Mouse (Mus musculus): Measurements from ENCODE around the gene Ahrr. TPM values are rescaled to one million over a fixed set of nuclear protein-coding genes. Genes with fewer than 3 reads are reported as not detected.
A peak's percentile ranks its signal among the peaks of the same experiment; 100 is the strongest.

The Ahrr gene
- polyA plus RNA-seq, 1 experiment, result not detected

DNA sequence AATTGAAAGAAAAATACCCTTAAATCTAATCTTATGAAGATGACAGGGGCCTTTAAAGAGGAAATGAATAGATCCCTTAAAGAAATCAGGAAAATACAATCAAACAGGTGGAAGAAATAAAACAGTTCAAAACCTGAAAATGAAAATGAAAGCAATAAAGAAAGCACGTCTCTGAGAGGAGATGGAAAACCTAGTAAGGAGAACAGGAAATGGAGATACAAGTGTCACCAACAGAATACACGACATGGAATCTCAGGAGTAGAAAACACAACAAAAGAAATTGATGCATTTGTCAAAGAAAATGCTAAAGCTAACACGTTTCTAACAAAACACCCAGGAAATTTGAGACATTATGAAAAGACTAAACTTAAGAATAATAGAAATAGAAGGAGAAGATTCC is 95.7 kb downstream of the Ahrr start:
- TF ChIP-seq CTCF (IDR thresholded peaks at IDR 0.05; ENCODE audit: insufficient read depth, low read depth, low read length), result no peak
- no peak for TF ChIP-seq POLR2A (IDR thresholded peaks at IDR 0.05; ENCODE audit: insufficient read depth, low read depth, low read length)
- no peaks in the 10 kb centered on the region for H3K4me1 ChIP-seq (ENCODE audit: control insufficient read depth, insufficient read depth, low read length)
- 87% methylated on average over 3 of the region's 3 CpGs for WGBS
- no peak overlapping the region for H3K27ac ChIP-seq (ENCODE audit: insufficient read depth, low read depth, low read length)
- no peak overlapping the region for H3K4me3 ChIP-seq (ENCODE audit: insufficient read depth, low read depth, low read length)

DNA sequence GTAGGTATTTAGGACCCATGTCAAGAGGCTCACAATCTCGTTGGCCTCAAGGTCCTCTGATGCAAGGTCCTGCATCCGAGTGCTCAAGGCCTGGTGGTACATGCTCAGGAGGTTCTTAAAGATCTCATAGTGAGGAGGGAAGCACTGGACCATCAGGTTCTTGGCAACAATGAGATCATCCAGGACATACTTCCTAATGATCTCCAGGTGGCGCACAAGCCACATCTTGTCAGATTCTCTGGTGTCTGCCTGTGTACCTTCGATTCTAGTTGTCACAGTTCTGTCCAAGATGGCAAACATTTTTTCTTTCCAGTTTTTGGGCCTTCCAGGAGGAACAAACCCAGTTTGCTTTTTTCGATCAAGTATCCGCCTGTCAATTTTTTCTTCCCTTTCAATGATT is 99.5 kb downstream of the Ahrr start:
- no peaks in the 10 kb centered on the region for H3K4me1 ChIP-seq (ENCODE audit: control insufficient read depth, insufficient read depth, low read length)
- WGBS, result 87% methylated on average over 6 of the region's 6 CpGs
- H3K27ac ChIP-seq (ENCODE audit: insufficient read depth, low read depth, low read length), result no peak overlapping the region
- TF ChIP-seq POLR2A (IDR thresholded peaks at IDR 0.05; ENCODE audit: insufficient read depth, low read depth, low read length), result no peak
- TF ChIP-seq CTCF (IDR thresholded peaks at IDR 0.05; ENCODE audit: insufficient read depth, low read depth, low read length), result no peak
- H3K4me3 ChIP-seq (ENCODE audit: insufficient read depth, low read depth, low read length), result no peak overlapping the region

DNA sequence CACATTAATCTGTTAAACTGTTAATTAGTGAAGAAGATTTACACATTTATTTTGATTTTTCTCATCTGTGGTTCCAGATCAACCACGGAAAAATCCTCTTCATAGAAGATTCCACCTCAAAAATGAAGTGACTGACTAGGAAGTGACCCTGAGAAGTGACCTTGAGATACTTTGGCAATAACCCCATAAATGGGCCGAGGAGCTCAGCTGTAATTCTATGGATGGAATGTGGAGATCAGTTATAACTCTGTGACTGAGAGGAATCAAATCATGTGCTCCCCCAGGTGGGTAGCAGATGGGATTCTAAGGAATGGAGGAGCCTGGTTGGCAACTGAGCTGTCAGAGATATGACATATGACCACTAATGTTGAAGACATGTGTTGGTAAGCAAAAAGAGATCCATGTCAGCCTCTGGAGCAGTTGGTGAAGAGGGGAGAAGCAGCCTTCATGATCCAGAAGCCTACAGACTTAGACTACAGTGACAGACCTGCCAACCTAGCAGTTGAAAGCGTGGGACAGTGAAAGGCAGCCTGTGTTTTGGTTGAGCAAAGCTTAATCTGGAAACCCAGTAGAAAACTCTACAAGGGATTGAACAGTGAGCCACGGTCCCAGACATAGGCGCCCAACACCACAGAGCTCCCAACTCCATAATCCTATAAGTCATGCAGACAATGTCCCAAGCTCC is 109.0 kb downstream of the Ahrr start:
- TF ChIP-seq CTCF (IDR thresholded peaks at IDR 0.05; ENCODE audit: insufficient read depth, low read depth, low read length) (no peak), POLR2A (IDR thresholded peaks at IDR 0.05; ENCODE audit: insufficient read depth, low read depth, low read length) (no peak)
- Histone ChIP-seq H3K27ac (ENCODE audit: insufficient read depth, low read depth, low read length) (no peak overlapping the region), H3K4me3 (ENCODE audit: insufficient read depth, low read depth, low read length) (no peak overlapping the region), H3K4me1 (ENCODE audit: control insufficient read depth, insufficient read depth, low read length) (no peaks in the 10 kb centered on the region)
- 92% methylated on average over 5 of the region's 5 CpGs for WGBS

DNA sequence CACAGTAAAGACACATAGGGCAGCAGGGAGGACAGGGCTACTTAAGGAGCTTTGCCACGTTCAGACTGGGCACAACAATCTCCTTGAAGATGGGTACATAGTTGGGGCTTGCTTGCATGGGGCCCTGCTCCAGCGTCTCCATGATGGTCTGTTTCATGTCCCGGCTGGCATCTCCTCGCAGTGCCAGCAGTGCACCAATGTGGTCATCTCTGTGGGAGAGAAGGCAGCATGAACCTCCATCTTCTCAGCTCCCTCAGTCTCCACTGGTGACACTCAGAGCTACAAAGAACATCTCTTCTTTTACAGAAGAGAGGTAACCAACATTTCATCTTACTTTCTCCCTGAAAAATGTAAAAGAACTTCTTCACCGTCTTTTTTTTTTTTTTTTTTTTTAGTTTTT is 120.1 kb downstream of the Ahrr start:
- H3K27ac ChIP-seq (ENCODE audit: insufficient read depth, low read depth, low read length), result no peak overlapping the region
- 0 out of 2 replicates have a peak, but pooled peaks cover 2% of the 10 kb centered on the region for H3K4me1 ChIP-seq (ENCODE audit: control insufficient read depth, insufficient read depth, low read length)
- 96% methylated on average over 5 of the region's 5 CpGs for WGBS
- no peak for TF ChIP-seq CTCF (IDR thresholded peaks at IDR 0.05; ENCODE audit: insufficient read depth, low read depth, low read length)
- no peak for TF ChIP-seq POLR2A (IDR thresholded peaks at IDR 0.05; ENCODE audit: insufficient read depth, low read depth, low read length)
- H3K4me3 ChIP-seq (ENCODE audit: insufficient read depth, low read depth, low read length), result no peak overlapping the region

DNA sequence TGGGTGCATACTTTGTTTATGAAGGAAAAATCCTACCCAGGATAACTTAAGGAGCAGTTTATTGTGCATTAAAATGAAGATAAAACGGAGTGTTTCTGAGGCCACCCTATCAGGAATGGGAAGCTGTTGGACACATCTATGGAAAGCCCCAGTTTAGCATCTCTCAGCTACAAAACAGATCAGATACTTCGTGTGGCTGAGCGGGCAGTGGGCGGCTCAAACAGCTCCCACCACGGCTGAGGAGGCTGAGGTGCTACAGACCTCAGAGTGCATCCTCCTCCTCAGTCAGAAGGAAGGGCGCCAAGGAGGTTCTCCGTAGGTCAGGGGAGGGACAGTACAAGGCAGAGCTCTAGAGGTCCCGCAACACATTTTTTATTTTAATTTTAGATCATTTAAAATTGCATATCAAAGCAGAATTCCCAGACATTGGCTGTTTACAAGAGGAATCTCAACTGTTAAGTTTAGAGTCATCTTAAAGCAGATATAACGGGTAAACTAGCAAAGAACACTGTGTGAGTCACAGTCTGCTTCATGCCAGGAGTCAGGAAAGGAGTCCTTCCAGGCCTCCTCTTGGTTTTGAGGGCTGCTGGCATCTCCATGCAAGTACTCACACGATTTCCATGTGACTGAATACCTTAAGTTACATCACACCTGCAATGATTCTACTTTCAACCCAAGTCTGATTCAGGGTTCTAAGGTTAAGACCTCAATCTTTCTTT is 122.5 kb downstream of the Ahrr start:
- 83% methylated on average over 10 of the region's 10 CpGs for WGBS
- Histone ChIP-seq H3K27ac (ENCODE audit: insufficient read depth, low read depth, low read length) (no peak overlapping the region), H3K4me3 (ENCODE audit: insufficient read depth, low read depth, low read length) (no peak overlapping the region), H3K4me1 (ENCODE audit: control insufficient read depth, insufficient read depth, low read length) (peaks cover 9% of the 10 kb centered on the region)
- TF ChIP-seq POLR2A (IDR thresholded peaks at IDR 0.05; ENCODE audit: insufficient read depth, low read depth, low read length) (no peak), CTCF (IDR thresholded peaks at IDR 0.05; ENCODE audit: insufficient read depth, low read depth, low read length) (no peak)

DNA sequence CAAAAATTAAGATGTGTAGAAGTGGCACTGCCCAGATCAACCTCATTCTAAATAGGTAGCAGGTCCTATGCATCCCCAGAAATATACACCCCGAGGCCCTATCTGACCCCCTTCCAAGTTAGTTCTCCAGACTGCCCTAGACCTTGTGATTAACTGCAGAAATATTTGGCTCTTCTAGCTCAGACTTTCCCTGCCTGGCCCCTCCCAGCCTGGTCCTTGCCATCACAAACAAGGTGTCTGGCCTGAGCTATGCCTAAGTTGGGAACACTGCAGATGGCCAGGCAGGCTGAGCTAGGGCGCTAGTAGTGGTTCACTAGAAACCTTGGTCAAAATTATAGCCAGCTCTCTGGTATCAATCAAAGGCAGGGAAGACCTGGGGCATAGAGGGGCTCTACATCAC is 124.6 kb downstream of the Ahrr start:
- Histone ChIP-seq H3K4me3 (ENCODE audit: insufficient read depth, low read depth, low read length) (no peak overlapping the region), H3K27ac (ENCODE audit: insufficient read depth, low read depth, low read length) (no peak overlapping the region), H3K4me1 (ENCODE audit: control insufficient read depth, insufficient read depth, low read length) (peaks cover 9% of the 10 kb centered on the region)
- WGBS, result 88% methylated on average over 2 of the region's 2 CpGs
- TF ChIP-seq POLR2A (IDR thresholded peaks at IDR 0.05; ENCODE audit: insufficient read depth, low read depth, low read length), result no peak
- TF ChIP-seq CTCF (IDR thresholded peaks at IDR 0.05; ENCODE audit: insufficient read depth, low read depth, low read length), result no peak

DNA sequence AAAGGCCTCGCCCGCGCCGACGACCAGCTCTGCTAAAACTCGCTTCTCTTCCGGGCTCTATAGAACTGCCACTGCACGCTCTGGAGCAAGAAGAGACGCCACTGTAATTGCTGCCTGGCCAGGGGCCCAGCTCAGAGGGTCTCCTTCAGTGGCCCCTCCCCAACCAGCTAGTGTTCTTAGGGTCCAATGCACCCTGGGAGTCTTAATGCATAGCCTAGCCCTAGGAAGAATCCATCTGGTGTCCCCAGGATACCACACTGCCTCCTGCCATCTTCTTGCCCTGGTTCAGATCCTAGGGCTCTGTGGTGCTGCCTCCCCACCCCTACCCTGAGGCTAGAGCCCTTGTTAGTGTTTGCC is 125.1 kb downstream of the Ahrr start:
- no peak overlapping the region for H3K27ac ChIP-seq (ENCODE audit: insufficient read depth, low read depth, low read length)
- H3K4me3 ChIP-seq (ENCODE audit: insufficient read depth, low read depth, low read length), result peak overlapping the region; percentile 37
- TF ChIP-seq POLR2A (IDR thresholded peaks at IDR 0.05; ENCODE audit: insufficient read depth, low read depth, low read length), result no peak
- TF ChIP-seq CTCF (IDR thresholded peaks at IDR 0.05; ENCODE audit: insufficient read depth, low read depth, low read length), result no peak
- peaks cover 9% of the 10 kb centered on the region for H3K4me1 ChIP-seq (ENCODE audit: control insufficient read depth, insufficient read depth, low read length)
- 11% methylated on average over 9 of the region's 9 CpGs for WGBS

DNA sequence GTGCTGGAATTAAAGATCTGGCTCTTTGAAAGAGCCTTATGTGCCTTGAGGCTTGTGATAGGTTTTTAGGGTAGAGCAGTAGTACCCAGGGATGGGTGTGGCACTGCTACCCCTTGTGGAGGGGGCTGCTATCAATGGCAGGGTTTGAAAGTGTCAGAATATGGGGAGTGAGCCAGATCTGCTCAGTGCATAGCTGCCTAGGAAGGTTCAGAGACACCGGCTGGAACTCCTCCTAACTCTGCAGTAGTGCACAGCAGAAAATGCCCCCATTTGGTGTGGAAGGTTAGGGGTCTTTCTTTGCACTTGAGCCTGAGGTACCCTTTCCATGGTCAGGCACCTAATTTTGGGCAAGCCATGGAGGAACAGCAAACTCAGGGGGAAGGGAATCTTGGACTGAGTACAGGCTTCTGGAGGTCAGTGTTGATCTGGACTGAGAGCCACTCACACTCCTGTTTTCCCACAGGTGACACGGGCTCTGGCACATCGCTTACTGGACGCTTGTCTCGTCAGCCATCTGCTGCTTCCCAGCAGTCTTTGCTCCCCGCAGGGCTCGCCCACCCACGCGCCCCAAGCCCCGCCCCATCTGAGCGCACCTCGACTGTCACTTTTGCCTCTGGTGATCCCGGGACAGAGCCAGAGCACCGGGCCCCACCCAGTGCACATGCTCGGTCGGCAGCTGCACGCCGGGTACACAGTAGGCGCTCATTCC is 125.6 kb downstream of the Ahrr start:
- no peak for TF ChIP-seq POLR2A (IDR thresholded peaks at IDR 0.05; ENCODE audit: insufficient read depth, low read depth, low read length)
- no peak for TF ChIP-seq CTCF (IDR thresholded peaks at IDR 0.05; ENCODE audit: insufficient read depth, low read depth, low read length)
- Histone ChIP-seq H3K4me3 (ENCODE audit: insufficient read depth, low read depth, low read length) (peak overlapping the region; percentile 37), H3K4me1 (ENCODE audit: control insufficient read depth, insufficient read depth, low read length) (peaks cover 9% of the 10 kb centered on the region), H3K27ac (ENCODE audit: insufficient read depth, low read depth, low read length) (no peak overlapping the region)
- 8% methylated on average over 19 of the region's 19 CpGs for WGBS

Other genes starting within 250 kb of the Ahrr start
- gene Cep72, start 230.0 kb downstream of the Ahrr start, polyA plus RNA-seq (2012; ENCODE audit: insufficient read depth, insufficient read length, low replicate concordance, missing spikeins), result not detected in 2 replicates
- not detected in 2 replicates for gene Slc9a3, start 170.9 kb downstream of the Ahrr start, polyA plus RNA-seq (2012; ENCODE audit: insufficient read depth, insufficient read length, low replicate concordance, missing spikeins)
- not detected in 2 replicates for gene Exoc3, start 83.6 kb downstream of the Ahrr start, polyA plus RNA-seq (2012; ENCODE audit: insufficient read depth, insufficient read length, low replicate concordance, missing spikeins)
- gene Pdcd6, start 25.2 kb upstream of the Ahrr start, polyA plus RNA-seq (2012; ENCODE audit: insufficient read depth, insufficient read length, low replicate concordance, missing spikeins), result 339 TPM in 1 of 2 replicates, not detected in the other
- gene Sdha, start 57.9 kb upstream of the Ahrr start, polyA plus RNA-seq (2012; ENCODE audit: insufficient read depth, insufficient read length, low replicate concordance, missing spikeins), result 516 TPM in 1 of 2 replicates, not detected in the other
- gene Ccdc127, start 58.0 kb upstream of the Ahrr start, polyA plus RNA-seq (2012; ENCODE audit: insufficient read depth, insufficient read length, low replicate concordance, missing spikeins), result not detected in 2 replicates
- gene Lrrc14b, start 71.7 kb upstream of the Ahrr start, polyA plus RNA-seq (2012; ENCODE audit: insufficient read depth, insufficient read length, low replicate concordance, missing spikeins), result not detected in 2 replicates
- gene Zfp72, start 98.5 kb upstream of the Ahrr start, polyA plus RNA-seq (2012; ENCODE audit: insufficient read depth, insufficient read length, low replicate concordance, missing spikeins), result not detected in 2 replicates
- not detected in 2 replicates for gene Ftl1-ps1, start 107.4 kb upstream of the Ahrr start, polyA plus RNA-seq (2012; ENCODE audit: insufficient read depth, insufficient read length, low replicate concordance, missing spikeins)
- not detected in 2 replicates for gene Zfp825, start 201.7 kb upstream of the Ahrr start, polyA plus RNA-seq (2012; ENCODE audit: insufficient read depth, insufficient read length, low replicate concordance, missing spikeins)